Mouse (Mus musculus) embryonic fibroblast, embryonic 13.5 days (primary cell): ENCODE measurements around the gene Cdiptos.
A peak's percentile ranks its signal among the peaks of the same experiment; 100 is the strongest.

Source experiments
- CTCF ChIP-seq: IDR thresholded peaks from 2 replicates; pipeline ENCODE4 v1.5.1; 2011; ENCODE audit warnings: mild to moderate bottlenecking, control low read depth, low read length, moderate library complexity, borderline replicate concordance; ENCODE audit not compliant: insufficient read depth
- POLR2A ChIP-seq: IDR thresholded peaks from 2 replicates; pipeline ENCODE4 v1.6.1; 2011; ENCODE audit warnings: low read depth, mild to moderate bottlenecking, control low read depth, low read length, moderate library complexity

DNA sequence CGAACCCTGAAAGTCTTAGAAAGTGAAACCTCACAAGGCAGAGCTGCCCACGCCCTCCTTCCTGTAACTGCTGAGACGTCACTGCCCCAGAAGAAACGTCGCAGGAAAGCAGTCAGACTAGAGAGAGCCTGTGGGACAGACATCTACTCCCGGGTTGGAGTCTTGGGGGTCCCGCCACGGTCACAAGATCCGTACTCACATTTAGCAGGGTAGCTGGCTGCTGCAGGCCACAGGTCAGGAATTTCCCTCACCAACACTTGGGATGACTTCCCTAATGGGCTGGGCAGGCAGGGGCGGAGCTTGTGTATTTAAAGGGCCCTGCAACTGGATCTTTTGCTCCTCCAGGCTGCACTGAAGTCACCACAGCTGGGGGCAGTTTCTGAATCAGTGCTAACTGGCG is 38.4 kb upstream of the Cdiptos start, which contains the start of gene Mvp:
- TF ChIP-seq CTCF (no peak), POLR2A (peak; percentile 73)
